Mouse (Mus musculus) ES-E14 (cell line): ENCODE results near the gene Inpp5b.

Experiments
- CHD2 ChIP-seq: IDR thresholded peaks from 2 replicates; pipeline ENCODE4 v1.6.1; 2014; ENCODE audit warnings: mild to moderate bottlenecking, low read depth, low read length, inconsistent platforms
- HCFC1 ChIP-seq: IDR thresholded peaks from 2 replicates; pipeline ENCODE4 v1.6.1; 2012; ENCODE audit warnings: low read length, inconsistent platforms, borderline replicate concordance; ENCODE audit not compliant: insufficient read depth
- MAFK ChIP-seq: IDR thresholded peaks from 2 replicates; pipeline ENCODE4 v1.6.1; 2014; ENCODE audit warnings: mild to moderate bottlenecking, low read depth, low read length, inconsistent platforms; ENCODE audit not compliant: insufficient read depth
- ZC3H11A ChIP-seq: IDR thresholded peaks from 2 replicates; pipeline ENCODE4 v1.6.1; 2012; ENCODE audit warnings: low read depth, mild to moderate bottlenecking, inconsistent platforms, low read length, borderline replicate concordance
- ZNF384 ChIP-seq: IDR thresholded peaks from 2 replicates; pipeline ENCODE4 v1.6.1; 2012; ENCODE audit warnings: low read depth, low read length, inconsistent platforms

DNA sequence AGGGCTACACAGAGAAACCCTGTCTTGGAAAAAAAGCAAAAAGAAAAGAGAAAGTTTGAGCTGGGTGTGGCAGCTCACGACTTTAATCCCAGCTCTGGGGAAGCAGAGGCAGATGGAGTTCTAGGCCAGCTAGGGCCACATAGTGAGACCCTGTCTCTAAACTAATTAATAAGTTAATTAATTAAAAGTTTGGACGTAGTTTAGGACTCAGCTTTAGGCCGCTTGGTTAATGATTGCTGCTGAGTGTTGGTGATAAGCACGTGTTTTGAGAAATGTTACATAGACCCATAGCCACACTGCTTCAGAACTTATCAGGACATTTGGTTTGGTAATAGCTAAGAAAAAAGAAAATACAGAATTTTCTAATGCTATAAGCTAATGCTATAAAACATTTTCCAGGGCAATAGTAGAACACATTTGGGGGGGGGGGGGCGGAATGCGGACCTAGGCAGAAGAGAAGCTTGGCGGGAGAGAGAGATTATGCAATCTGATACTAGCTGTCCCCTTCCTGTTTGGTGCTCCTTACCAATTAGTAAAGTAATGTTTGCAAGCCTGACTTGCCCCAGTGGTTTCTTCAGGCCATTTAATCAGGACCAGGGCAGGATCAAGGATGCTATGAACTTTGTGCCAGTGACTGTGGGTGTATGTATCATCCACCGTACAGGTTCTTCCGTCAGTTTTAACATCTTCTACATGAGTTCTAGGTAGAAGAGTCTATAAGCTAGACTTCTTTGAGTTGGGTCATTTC lies 67.7 kb downstream of the Inpp5b start:
- TF ChIP-seq CHD2 (no peak), HCFC1 (no peak), ZC3H11A (no peak), MAFK (no peak), ZNF384 (no peak)
